Mouse (Mus musculus): Measurements from ENCODE around the gene Ism2.

DNA sequence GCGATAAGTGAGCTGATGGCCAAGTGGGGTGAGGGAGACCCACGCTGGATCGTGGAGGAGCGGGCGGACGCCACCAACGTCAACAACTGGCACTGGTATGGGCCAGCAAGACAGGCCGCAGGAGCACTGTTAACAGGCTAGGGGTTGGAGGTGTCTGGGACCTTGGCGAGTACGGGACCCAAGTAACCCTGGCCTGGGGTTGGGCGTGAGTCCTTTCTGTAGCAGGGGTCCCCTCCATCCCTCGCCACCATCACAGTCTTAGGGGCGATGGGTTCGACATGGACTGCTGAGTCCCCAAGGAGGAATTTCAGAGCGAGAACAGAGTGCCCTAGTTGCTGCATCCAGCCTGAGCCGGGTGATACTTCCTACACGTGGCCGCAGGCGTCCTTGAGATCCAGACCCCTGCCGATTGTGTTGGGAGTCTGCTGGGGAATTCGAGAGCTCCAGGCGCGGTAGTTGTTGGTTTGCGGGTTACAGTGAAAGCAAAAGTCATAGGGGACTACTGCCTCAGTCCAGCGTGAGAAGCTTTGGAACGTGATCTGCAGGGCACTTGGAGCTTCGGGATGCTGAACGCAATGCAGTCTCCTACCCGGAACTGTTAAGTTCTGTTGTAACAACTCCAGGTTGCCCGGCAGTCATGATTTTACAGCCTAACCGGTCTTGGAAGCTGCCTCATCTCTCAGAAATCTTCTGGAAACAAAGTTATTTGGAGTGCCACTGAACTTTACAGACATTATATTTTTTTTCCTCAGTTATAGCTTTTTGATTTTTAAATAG lies 32.5 kb downstream of the Ism2 start:
- TF ChIP-seq CTCF (IDR thresholded peaks at IDR 0.05; ENCODE audit: low read depth) (no peak), EP300 (IDR thresholded peaks at IDR 0.05; ENCODE audit: low read depth) (no peak)

All from liver, embryonic 14.5 days (tissue).